Mouse (Mus musculus) limb, embryonic 14.5 days (tissue): ENCODE data around the gene Negr1. TPM values are rescaled to one million over a fixed set of nuclear protein-coding genes. Genes with fewer than 3 reads are reported as not detected.
A peak's percentile ranks its signal among the peaks of the same experiment; 100 is the strongest.

Experiments
- ATAC-seq: fragments of 200-750 bp; cut with Nextera tagmentation; 2 replicates; pipeline ENCODE4 v1.8.0; 2017; ENCODE audit warnings: low read depth, moderate number of reproducible peaks, moderate TSS enrichment; ENCODE audit not compliant: low FRiP score
- DNase-seq: peaks from one replicate; pipeline ENCODE4 v3.0.0-alpha.2; 2015; ENCODE audit warnings: low spot score
- H3K27ac ChIP-seq: fragments of 300-500 bp; sonication (generic); replicated peaks from 2 replicates; pipeline ENCODE4 v1.5.1; 2014; ENCODE audit warnings: low read depth, mild to moderate bottlenecking, low read length, moderate library complexity, mixed read lengths
- H3K27me3 ChIP-seq: fragments of 300-500 bp; sonication (generic); 2 replicates; pipeline ENCODE4 v1.6.1; 2014; ENCODE audit warnings: low read length, mixed read lengths; ENCODE audit not compliant: control insufficient read depth, insufficient read depth
- H3K36me3 ChIP-seq: fragments of 300-500 bp; sonication (generic); 2 replicates; pipeline ENCODE4 v1.6.1; 2014; ENCODE audit warnings: mild to moderate bottlenecking, low read length, moderate library complexity, mixed read lengths; ENCODE audit not compliant: control insufficient read depth, insufficient read depth
- H3K4me1 ChIP-seq: fragments of 300-500 bp; sonication (generic); 2 replicates; pipeline ENCODE4 v1.6.1; 2014; ENCODE audit warnings: antibody characterized with exemption, low read length, mixed read lengths; ENCODE audit not compliant: control insufficient read depth, insufficient read depth
- H3K4me2 ChIP-seq: fragments of 300-500 bp; sonication (generic); replicated peaks from 2 replicates; pipeline ENCODE4 v1.6.1; 2014; ENCODE audit warnings: low read depth, mild to moderate bottlenecking, low read length, moderate library complexity; ENCODE audit not compliant: severe bottlenecking
- H3K4me3 ChIP-seq: fragments of 300-500 bp; sonication (generic); replicated peaks from 2 replicates; pipeline ENCODE4 v1.5.1; 2014; ENCODE audit warnings: low read length
- H3K9ac ChIP-seq: fragments of 300-500 bp; sonication (generic); 2 replicates; pipeline ENCODE4 v1.6.1; 2014; ENCODE audit warnings: mild to moderate bottlenecking, low read depth, low read length, moderate library complexity; ENCODE audit not compliant: severe bottlenecking
- H3K9me3 ChIP-seq: fragments of 300-500 bp; sonication (generic); 2 replicates; pipeline ENCODE4 v1.6.1; 2016; ENCODE audit warnings: low read length; ENCODE audit not compliant: control insufficient read depth
- POLR2A ChIP-seq: fragments of 200-500 bp; IDR thresholded peaks from 2 replicates; pipeline ENCODE4 v1.8.0; 2012; ENCODE audit warnings: inconsistent platforms, mild to moderate bottlenecking, moderate library complexity, borderline replicate concordance; ENCODE audit not compliant: insufficient read depth, insufficient read length; ENCODE audit errors: extremely low read depth
- WGBS: fragments of 180-500 bp; shearing (Covaris S2); extraction: QIAGEN DNeasy Blood & Tissue Kit; methylation state at CpG from one replicate; pipeline ENCODE4 v1.1.7; 2014; 5-methylcytosine and 5-hydroxymethylcytosine counted together
- polyA plus RNA-seq, 2 experiments: library from polyadenylated mRNA; depleted of rRNA in 1 of 2; stranded (reverse) in 1 of 2; unstranded in 1 of 2; fragments of >200 nt; fragmentation: Nextera tagmentation in 1 of 2; extraction: Ambion mirVana in 1 of 2; gene quantifications; 2 replicates each; pipeline versions ENCODE4 v1.2.1 to v1.2.3; 2012 to 2014

Negr1 gene
- polyA plus RNA-seq (2012; rRNA removed) = 5.1 and 5.9 TPM in 2 replicates
- 6.2 and 7.4 TPM in 2 replicates for polyA plus RNA-seq (2014; fragmentation: Nextera tagmentation; extraction: Ambion mirVana)

- H3K4me3 ChIP-seq = peak within 1 kb of the TSS; percentile 66
- under 1% methylated on average over 73 of the region's 79 CpGs for WGBS
- ATAC-seq = peak; percentile 71
- peak within 1 kb of the TSS; percentile 66 for H3K9ac ChIP-seq
- no peak for TF ChIP-seq POLR2A
- H3K4me2 ChIP-seq = peak within 1 kb of the TSS; percentile 89
- DNase-seq = peak; percentile 50
- peak within 1 kb of the TSS; percentile 68 for H3K27ac ChIP-seq
- peaks cover 10% of the 10 kb centered on the region; the same call in 1 of the 2 replicates for H3K4me1 ChIP-seq
- no peaks in the 10 kb centered on the region for H3K36me3 ChIP-seq
- peaks cover 22% of the 10 kb centered on the region; the same call in 1 of the 2 replicates for H3K27me3 ChIP-seq
- H3K9me3 ChIP-seq = no peaks in the 10 kb centered on the region
Observed at GRCm38 (mm10) chr3:156561524-156562423, at the start of gene Negr1. TSS of gene Negr1 (plus strand) at chr3:156561794.

- TF ChIP-seq POLR2A = no peak
- Histone ChIP-seq H3K4me3 (no peak overlapping the region), H3K4me2 (no peak overlapping the region), H3K4me1 (no peaks in the 10 kb centered on the region), H3K9ac (no peak overlapping the region), H3K27me3 (no peaks in the 10 kb centered on the region), H3K36me3 (no peaks in the 10 kb centered on the region), H3K9me3 (no peaks in the 10 kb centered on the region), H3K27ac (no peak overlapping the region)
- no peak for DNase-seq
- no peak for ATAC-seq
- WGBS = 27% methylated on average over 8 of the region's 8 CpGs
Observed at GRCm38 (mm10) chr3:156526461-156526933, 35.1 kb upstream of the Negr1 start.

- no peak for DNase-seq
- no peak for ATAC-seq
- Histone ChIP-seq H3K27me3 (no peaks in the 10 kb centered on the region), H3K4me1 (no peaks in the 10 kb centered on the region), H3K9ac (no peak overlapping the region), H3K4me3 (no peak overlapping the region), H3K4me2 (no peak overlapping the region), H3K9me3 (no peaks in the 10 kb centered on the region), H3K36me3 (no peaks in the 10 kb centered on the region), H3K27ac (no peak overlapping the region)
- WGBS = 79% methylated on average over 2 of the region's 2 CpGs
- TF ChIP-seq POLR2A = no peak
Observed at GRCm38 (mm10) chr3:156527231-156527995, 34.2 kb upstream of the Negr1 start.

GRCm38 (mm10) chr3:156559441-156559825 lies 2.2 kb upstream of the Negr1 start:
- Histone ChIP-seq H3K4me1 (peaks cover 10% of the 10 kb centered on the region; the same call in 1 of the 2 replicates), H3K4me2 (peak overlapping the region; percentile 89; the same call in 1 of the 2 replicates), H3K9ac (no peak overlapping the region), H3K27me3 (peaks cover 22% of the 10 kb centered on the region; the same call in 1 of the 2 replicates), H3K4me3 (no peak overlapping the region), H3K36me3 (no peaks in the 10 kb centered on the region), H3K27ac (no peak overlapping the region), H3K9me3 (no peaks in the 10 kb centered on the region)
- 23% methylated on average over 8 of the region's 8 CpGs for WGBS
- TF ChIP-seq POLR2A = no peak
- DNase-seq (no peak), ATAC-seq (no peak)
